Mouse (Mus musculus) left cerebral cortex, adult 18-20 months (tissue): Measurements from ENCODE around the gene Skida1. TPM values are rescaled to one million over a fixed set of nuclear protein-coding genes. Genes with fewer than 3 reads are reported as not detected.

ENCODE experiments used
- DNase-seq, 2 experiments: peaks; one replicate each; pipeline ENCODE4 v3.0.0; 2021 to 2022; ENCODE audit warnings: low spot score in 2 of 2, mixed read lengths in 1 of 2
- total RNA-seq, 2 experiments: library from RNA; stranded (reverse); gene quantifications; 2 replicates each; pipeline ENCODE4 v1.2.3; 2021

Gene Skida1
- total RNA-seq, 2 experiments from 2014 or later = 7.4 to 8.7 TPM

DNA sequence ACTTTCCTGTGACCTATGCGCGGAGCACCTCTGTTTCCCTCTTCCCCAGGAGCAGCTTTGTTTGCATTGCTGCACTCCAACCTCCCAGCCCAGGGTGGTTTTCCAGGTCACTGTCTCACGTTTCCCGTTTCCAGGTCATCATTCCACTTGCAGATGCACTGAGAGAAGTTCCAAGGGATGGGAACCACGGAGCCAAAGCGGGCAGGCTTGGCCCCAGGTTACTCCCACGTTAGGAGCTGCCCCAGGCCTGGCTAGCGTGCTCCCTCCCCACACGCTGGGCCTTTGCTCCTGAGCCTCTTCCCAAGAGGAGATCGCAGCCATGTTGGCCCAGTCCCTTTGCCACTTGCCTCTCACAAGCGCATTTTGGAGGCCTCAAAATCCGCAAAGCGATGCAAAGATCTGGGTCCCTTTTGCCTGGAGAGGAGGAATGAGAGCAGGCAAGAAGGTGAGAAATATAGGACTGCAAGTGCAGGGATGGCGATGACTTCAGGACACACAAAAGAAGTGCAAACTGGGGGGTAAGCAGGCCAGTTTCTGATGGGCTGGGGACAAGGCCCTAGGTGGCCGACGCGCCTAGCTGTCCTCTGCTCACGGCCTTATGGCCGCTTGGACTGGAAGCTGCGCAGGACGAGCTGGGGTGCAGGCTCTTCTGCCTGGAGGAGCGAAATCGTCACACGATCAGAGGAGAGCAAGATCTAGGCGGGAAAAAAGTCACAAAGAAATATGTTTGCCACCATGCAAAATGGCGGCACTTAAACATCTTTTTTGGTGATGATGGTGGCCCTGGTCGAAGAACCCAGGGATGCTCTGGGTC is 8.3 kb downstream of the Skida1 start:
- no peak for DNase-seq

DNA sequence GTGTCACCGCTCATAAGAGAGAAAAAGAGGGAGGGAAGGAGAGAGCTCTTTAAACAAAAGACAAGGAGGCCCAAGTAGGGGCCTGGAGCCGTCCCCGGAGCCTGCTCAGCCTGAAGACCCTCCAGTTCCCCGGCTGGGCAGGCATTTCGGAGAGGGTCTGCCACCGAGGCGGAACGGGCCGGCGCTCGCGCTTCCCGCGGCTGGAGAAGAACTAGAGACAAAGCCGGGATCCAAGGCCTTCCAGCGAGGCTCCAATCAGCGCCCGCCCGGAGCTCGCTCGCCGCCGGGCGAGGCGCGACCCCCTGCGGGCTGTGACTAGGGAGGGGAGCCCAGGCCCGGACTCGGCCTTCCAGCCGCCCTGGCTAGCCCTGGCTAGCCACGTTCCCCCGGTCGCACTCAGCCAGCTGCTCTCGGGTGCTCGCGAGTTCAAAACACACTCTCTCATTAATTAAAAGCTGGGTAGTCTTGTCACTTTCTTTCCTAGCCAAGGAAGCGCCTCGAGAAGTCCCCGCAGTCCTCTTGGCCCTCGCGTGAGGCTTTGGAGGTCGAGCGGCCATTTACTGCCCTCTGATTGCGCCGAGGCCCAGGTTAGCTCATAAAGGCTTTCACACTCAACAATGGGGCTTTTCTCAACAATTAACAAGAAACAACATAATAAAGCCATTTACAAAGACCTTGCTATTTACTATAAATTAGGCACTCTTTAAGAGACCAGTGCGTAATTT is 9.1 kb downstream of the Skida1 start:
- no peak for DNase-seq

DNA sequence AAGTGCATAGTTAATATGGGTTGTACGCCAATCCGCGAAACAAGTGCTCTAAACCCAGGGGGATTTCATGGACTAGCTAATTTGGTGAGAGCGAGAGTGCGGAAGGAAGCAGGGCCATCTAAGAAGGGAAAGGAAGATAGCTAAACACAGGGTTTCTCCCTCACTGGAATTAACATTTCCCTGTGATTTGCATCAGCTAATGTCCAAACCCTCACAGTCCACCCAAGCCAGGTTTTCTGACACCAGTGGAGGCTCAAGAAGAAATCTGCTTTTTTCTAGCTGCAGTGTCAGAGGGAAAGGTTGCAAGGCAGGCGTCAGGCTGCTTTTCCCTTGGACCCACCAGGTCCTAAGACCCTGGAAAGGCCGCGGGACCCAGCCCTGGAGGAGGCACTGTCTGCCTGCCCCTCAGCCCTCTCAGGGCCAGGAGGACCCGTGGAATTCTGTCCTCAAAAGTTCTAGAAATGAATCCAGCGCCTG is 9.9 kb downstream of the Skida1 start:
- DNase-seq = no peak

DNA sequence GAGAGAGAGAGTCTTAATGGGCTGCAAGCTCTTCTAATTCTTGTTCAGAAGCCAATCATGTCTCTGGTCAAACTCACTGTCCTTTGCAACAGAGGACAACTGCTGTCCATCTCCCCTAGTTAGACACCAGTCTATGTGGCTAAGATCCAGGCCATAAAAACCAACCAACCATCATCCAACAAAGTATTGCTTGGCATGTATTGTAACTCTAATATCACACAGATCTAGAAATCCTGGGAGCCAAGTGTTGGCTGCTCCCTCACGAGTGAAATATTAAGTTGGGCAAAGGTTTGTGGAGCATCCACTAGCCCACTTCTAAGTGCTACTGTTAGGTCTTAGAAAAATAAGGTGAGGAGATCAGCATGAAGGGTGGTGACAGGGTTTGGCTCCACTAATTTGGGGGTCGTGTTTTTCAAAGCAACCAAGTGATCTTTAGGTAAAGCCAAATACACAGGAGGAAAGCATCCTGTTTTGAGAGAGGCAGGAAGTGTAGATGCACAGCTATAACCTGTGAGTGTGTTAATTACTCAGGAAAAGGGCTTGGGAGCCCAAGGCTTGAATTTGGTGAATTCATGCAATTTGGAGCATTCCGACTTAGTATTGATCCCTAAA is 10.6 kb downstream of the Skida1 start:
- DNase-seq = no peak

DNA sequence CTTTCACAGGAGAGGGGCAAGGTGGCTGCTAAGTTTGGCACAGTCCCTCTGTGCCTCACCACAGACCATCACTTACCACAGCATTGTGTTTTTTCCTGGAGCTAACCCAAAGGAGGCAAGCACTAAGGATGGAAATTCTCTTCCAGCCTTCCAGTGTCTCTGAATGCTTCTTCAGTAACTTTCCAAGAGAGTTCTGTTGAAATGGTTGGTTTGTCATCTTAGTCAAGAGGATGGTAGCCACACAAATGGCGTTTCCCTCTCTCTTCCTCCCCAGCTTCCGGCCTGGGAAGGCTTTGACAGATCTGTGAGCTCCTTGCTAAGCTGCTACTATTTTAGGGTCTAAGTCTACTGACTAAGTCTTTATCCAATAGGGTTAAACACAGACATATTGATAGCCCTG is 11.4 kb downstream of the Skida1 start, which contains the start of gene A930004D18Rik:
Gene A930004D18Rik (minus strand): TSS at position 247 of the 400 bp plus-strand sequence.
- DNase-seq = no peak

DNA sequence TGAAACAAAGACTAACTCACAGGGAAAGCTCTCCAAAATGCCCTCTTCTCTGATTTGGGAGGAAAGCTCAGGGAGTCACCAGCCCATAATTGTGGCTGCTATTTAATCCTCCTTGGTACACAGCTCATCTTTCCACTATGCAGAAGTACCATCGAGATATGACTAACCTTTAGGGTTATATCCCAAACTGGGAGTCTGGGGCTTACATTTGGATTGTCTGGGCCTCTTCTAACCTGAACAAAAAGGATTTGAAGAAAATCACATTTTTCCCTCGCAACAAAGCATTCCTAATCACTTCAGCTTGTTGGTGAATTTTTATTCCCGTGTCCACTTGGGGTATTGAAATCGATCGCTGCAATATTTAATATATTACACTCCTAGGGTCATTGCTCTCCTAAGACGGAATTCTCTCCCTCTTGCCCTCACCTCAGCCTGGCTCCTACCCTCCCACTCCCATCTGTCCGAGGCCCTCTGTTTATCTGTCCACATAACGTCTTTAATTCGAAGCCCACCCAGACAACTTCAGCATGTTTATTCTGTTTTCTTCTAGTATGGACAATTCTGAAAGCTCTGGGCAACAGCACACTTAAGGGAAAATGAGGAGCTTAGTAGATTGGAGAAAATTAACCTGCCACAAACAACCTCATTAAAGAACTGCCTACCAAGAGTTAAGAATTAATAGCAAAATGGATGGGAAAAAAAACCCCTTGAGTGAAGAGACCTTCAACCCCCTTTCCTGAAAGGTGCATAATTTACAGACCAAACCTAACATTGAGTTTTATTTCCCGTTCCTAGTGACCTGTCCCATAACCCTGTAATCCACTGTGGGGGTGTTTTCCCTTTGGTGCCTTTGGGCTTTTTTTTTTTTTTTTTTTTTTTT is 14.2 kb downstream of the Skida1 start:
- DNase-seq = no peak

DNA sequence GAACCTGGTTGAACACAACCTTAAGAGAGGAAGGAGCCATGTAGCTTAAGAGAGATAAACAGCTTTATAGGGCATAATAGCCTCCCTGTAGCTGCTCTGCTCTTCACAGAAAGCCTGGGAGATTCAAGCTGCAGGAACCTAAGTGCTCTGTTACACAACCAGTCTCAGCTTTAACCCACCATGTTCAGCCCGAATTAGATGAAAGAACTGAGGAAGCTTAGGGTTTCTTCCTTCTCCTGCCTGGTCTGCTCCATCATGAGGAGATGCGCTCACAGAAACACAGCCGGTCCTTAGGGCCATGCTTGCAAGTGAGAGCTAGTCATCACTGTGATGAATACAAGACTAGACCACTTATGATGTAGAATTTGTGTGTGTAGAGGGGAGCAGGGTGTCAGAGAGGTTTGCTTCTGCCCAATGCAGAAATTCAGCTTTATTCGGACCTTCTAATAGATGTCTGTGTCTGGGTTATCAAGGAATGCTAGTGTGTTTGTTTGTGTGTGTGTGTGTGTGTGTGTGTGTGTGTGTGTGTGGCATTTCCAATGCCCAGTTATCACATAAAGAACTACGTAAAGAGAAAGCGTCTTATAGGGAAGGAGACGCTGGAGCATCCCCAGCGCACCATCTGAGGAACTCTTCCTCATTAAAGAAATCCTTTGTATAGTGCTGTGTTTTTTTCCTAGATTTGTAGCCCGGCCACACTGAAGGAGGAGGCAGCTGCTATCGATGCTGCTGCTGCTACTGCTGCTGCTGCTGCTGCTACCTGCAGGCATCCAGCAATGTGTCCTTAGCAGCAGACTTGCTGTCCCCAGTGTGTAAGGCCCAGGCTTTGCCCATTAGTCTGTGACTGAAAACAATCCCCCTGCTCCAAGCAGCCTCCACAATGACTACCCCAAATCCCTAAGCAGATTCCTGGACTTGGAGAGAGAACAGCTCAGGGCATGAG is 15.4 kb downstream of the Skida1 start:
- no peak for DNase-seq

DNA sequence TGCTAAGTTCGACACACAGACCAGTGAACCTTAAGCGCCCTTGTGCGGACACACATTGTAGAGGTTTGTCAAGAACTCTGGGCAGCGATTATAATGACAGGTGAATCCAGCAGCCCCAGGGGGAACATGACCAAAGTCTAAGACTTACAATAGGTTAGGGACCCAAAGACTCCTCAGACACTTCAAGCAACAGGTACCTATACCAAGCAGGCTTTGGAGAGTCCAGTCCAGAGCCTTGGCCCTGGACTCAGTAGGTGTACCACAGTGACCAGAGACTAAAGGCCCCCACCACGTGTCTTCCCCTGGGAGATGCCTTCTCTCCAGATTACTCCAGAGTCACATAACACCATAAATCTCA is 16.3 kb downstream of the Skida1 start:
- DNase-seq = no peak

DNA sequence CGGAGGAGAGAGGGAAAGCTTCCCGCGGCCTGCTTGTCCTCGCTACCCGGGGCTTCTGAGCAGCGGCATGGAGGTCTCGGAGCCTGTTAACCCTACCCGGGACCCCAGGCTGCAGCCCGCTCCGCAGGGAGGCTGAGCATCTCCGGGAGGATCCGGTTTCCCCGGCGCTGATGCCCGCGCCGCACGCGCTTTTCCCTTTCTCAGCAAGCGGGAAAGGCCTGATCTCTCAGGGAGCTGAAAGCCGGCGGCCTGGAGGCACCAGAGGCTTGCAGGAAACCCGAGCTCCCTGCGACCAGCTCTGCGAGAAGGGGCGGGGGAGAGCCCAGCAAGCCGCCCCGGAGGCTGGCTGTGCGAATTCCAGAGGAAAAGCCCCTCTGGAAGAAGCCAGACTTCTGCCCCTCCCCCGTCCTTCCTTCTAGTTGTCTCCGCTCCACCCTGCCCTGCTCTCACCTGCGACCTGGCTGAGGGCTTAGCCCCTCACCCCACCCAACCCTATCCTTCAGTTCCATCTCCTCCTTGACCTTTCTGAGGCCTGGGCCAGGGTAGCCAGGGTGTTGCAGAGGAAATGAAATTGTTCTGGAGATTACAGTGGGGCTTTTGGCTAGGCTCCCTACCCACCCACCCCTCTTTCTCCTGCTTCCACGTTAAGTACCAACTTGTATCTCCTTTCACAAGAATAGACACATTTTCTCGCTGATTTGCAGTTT is 16.9 kb downstream of the Skida1 start:
- peak in 1 of 2 experiments; percentile 52 for DNase-seq

DNA sequence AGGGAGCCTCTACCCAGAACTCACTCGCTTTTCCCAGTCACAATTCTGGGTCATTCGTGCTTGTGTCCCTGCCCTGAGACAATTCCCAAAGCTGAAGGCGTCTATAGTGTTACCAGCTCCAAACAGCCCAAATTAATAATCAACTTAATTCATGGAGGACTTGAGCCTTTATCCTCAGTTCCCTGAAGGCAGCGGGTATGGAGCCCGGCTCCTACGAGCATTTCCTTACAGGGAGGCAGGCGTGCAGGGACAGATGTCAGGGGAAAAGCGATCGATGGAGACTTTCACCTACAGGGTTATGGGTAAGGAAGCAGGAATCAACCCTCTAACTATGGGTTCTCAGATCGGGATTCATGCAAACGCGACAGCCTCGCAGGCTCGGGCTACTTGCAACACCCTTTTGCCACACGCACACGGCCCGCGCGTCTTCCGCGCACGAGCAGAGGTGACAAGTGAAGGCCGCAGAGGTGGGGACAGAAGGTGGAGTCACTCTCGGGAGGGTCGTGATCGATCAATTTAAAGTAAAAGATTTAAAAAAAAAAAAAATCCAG is 17.5 kb downstream of the Skida1 start:
- DNase-seq = peak in 1 of 2 experiments; percentile 43

DNA sequence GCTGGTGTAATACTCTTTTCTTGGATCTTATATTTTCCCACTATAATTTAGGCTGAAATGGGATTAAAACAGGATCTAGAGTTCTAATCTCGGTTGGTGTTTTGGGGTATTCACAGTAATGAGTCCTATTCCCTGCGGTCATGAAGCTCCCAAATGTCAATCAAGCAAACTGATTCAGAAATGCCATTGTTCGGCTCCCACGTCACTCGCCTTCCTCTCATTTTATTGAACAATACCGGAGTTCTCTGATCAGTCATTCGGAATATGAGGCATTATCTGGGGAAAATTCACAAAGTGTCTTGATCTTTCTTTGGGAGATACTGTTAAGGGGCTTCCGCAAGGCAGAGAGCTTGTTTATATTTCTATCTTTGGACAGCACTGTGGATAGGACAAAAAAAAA is 18.3 kb downstream of the Skida1 start:
- no peak for DNase-seq

DNA sequence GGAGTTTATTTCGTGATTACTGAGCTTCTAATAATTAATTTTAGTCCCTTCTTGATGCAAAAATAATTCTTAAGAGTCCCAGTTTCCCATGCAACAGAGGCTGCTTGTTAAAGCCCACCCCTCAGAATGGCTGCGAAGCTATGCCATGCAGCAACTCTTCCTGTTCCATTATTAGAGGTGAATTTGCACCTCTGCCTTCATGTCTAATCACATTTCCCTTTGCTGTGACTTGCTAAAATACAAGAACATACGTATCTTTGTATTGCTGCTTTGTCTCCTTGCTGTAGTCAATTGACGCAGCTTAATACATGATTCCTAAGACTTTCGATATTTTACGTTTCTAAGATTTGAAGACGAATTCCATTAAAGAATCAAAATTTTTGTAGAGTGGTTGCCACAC is 19.2 kb downstream of the Skida1 start:
- DNase-seq = no peak

DNA sequence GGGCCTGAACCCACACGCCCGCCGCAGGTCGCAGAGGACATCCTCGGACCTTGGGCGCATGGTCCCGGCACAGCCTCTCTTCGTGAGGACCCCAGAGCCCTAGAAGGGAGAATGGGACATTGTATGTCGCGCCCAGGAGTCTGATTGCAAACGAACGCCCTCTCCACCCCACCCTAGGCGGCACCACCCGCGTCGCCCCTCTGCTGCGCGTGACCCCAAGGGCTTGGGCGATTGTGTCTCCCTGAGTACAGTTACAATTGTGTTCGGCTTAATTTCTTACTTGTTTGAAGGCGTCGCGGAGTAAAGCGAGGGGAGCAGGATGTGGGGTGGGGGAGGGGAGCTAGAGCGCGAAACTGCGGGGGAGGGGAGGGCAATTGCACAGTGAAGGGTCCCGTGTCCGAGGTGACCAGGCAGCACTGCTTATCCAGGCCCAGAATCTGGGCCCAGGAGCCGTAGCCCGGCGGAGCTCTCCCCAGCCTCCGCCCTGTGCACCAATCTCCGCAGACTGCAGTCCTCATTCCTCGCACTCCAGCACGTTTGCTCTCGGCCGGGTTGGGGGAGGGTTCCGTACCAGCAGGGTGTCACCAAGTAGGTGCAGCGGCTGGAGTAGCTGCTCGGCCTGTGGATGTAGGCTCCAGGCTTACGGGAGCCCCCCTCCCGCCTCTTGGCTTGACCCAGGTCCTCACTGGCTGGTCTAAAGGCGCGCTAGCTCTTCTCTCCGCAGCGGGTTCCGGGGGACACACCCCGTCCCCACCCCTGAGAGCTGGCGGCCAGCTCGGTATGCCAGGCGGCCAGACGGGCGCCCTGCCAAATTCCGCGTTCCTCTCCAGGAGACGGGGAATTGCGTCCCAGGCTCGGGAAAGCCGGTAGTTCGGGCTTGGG is 20.5 kb downstream of the Skida1 start:
- DNase-seq = peak; percentile 76 to 86

DNA sequence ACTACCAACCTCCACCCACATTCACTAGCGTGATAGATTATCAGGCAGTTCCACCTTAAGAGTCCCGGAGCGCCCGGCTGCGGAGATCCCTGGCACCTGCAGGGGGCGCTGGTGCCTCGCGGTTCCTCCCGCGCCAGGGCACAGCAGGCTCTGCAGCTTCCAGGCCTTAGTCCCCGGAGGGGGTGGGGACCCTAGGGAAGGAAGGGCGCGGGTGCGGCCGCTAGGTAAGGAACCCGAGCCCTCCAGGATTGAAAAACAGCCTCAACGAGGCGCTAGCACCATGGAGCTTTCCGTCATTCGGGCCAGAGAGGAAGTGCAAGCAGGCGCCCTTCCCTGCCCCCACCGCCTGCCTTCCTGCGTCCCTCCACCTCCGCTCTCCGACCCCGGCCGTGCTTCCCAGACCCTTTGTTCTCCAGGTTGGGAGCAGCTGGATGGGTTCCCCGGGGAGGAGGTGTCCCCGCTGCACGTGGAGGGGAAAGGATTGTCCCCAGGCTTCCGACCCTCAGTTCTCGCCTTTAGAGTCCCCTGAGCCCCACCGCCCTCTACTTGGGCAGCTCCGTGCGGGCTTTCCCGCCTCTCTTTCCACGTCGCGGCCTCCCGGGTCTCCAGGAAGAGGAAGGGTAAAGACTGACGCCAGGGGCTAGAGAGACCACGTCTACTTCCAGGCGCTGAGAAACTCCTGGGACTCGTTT is 21.3 kb downstream of the Skida1 start:
- DNase-seq = peak; percentile 95

DNA sequence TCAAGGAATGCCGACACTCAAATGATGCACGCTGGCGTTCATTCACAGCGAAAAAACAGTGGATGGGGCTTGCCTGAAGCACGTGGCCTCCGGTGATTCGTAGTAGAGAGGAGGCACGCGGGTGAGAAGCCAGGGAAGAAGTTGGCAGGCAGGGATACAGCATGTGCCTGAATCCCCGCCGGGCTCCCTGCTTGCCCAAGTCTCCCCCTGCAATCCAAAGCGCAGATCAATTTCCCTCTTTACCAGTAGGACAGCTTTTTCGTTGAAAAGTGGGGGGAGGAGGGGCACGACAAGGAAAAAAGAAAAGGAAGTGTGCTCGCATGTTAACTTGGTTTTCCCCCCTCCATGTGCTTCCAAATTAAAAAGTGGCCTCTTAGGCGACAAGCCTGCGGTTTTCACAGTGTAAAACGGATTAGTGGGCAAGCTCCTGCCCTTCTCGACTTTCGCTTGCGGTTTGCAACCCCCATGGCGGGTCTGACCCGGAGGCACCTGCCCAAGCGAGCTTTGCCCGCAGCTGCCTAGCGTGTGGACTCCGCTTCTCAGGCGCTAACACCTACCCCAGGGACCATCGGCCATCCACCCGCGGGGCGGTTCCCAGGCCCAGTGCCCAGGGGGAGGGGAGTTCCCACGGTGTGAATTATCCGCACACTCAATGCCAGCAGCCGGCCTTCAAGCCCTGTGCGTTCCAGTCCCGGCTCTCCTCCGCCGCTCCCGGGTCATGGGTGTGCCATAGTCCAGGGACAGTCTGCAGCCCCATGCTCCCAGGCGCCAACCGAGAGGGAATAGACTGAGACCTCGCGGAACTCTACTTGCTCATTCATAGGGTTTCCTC is 22.5 kb downstream of the Skida1 start:
- no peak for DNase-seq

DNA sequence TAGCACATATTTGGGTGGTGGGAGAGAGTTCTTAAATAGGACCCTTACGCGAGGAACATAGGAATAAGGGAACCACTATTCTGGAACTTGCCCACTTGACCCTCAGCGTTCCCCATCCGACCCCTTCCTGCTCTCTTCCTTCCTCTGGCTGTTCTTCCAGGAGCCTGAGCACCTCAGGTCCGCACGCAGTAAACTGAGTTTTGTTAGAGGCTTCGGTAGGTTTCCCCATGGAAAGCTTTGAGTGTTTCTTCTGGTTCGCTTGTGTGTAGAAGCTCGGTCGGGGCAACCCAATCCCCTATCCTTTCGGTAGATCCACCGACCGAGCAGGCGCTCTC is 23.1 kb downstream of the Skida1 start:
- no peak for DNase-seq

DNA sequence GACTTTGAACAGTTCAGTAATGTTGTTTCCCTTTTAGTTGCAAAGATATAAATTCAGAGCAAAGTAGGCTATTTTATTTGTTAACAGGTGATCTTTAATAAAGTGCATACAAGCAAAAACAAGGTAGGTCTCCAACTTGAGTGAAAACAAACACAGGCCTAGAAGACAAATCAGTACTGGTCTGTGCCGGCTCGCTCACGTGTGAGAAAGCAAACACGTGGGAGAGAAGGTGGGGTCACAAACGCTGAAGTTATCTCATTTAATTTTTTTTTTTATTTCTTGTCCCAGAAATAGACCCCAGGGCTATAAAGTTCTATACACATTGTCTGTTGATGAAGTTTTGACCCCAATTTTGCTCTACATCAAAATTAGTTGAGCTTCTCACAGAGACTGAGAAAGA is 23.7 kb downstream of the Skida1 start:
- no peak for DNase-seq
